Mouse (Mus musculus) monocyte, adult 5-6 weeks (primary cell): ENCODE results near the gene Dus1l. TPM values are rescaled to one million over a fixed set of nuclear protein-coding genes. Genes with fewer than 3 reads are reported as not detected.

Experiments
- ATAC-seq: fragments of 153-309, 156-312 bp; replicated peaks from 2 replicates; pipeline ENCODE4 v1.8.0; 2017; ENCODE audit warnings: mild to moderate bottlenecking; ENCODE audit not compliant: low TSS enrichment, insufficient number of reproducible peaks, severe bottlenecking, poor library complexity, low FRiP score
- total RNA-seq: library from RNA; stranded (forward); fragments of 200-1000, 200-491, 200-594 nt; gene quantifications from 3 replicates; pipeline ENCODE4 v1.2.3, GENCODE M21; 2017

Dus1l gene
- total RNA-seq, 1 experiment from 2014 or later: 31.8 TPM

GRCm38 (mm10) chr11:120744121-120744701 is 52.0 kb downstream of the Dus1l start:
- ATAC-seq: no peak

GRCm38 (mm10) chr11:120740981-120741380 is 55.2 kb downstream of the Dus1l start:
- no peak for ATAC-seq

Other genes starting within 250 kb of the Dus1l start
- gene Mcrip1, start 246.7 kb downstream of the Dus1l start, total RNA-seq: 13.8 to 21.9 TPM (median 16.9 TPM) in 3 replicates
- not detected in 3 replicates for gene Ppp1r27, start 245.3 kb downstream of the Dus1l start, total RNA-seq
- 331 to 434 TPM (median 349 TPM) in 3 replicates for gene P4hb, start 223.2 kb downstream of the Dus1l start, total RNA-seq
- 163 to 262 TPM (median 173 TPM) in 3 replicates for gene Arhgdia, start 214.8 kb downstream of the Dus1l start, total RNA-seq
- gene Alyref, start 198.0 kb downstream of the Dus1l start, total RNA-seq: 78.4 to 113 TPM (median 112 TPM) in 3 replicates
- 18.5 to 31.2 TPM (median 26.5 TPM) in 3 replicates for gene Anapc11, start 198.0 kb downstream of the Dus1l start, total RNA-seq
- not detected in 3 replicates for gene Npb, start 187.9 kb downstream of the Dus1l start, total RNA-seq
- 26.9 to 43.7 TPM (median 32.9 TPM) in 3 replicates for gene Pcyt2, start 178.5 kb downstream of the Dus1l start, total RNA-seq
- gene Sirt7, start 171.2 kb downstream of the Dus1l start, total RNA-seq: 131 to 192 TPM (median 132 TPM) in 3 replicates
- 28.8 to 34.0 TPM (median 33.8 TPM) in 3 replicates for gene Mafg, start 162.8 kb downstream of the Dus1l start, total RNA-seq
- 0.57 to 0.58 TPM in 2 of 3 replicates, not detected in the other for gene Pycr1, start 152.6 kb downstream of the Dus1l start, total RNA-seq
- gene Myadml2, start 148.2 kb downstream of the Dus1l start, total RNA-seq: not detected in 3 replicates
- not detected in 3 replicates for gene Notum, start 135.2 kb downstream of the Dus1l start, total RNA-seq
- 32.3 to 55.6 TPM (median 50.2 TPM) in 3 replicates for gene Aspscr1, start 123.4 kb downstream of the Dus1l start, total RNA-seq
- gene Cenpx, start 82.7 kb downstream of the Dus1l start, total RNA-seq: 27.0 to 58.3 TPM (median 41.9 TPM) in 3 replicates
- gene Lrrc45, start 82.5 kb downstream of the Dus1l start, total RNA-seq: 39.7 to 45.3 TPM (median 41.0 TPM) in 3 replicates
- gene Rac3, start 74.9 kb downstream of the Dus1l start, total RNA-seq: 7.1 to 9.7 TPM in 2 of 3 replicates, not detected in the other
- 14.8 to 32.2 TPM (median 23.8 TPM) in 3 replicates for gene Dcxr, start 69.1 kb downstream of the Dus1l start, total RNA-seq
- gene Cbr2, start 64.3 kb downstream of the Dus1l start, total RNA-seq: 2.0 TPM in 1 of 3 replicates, not detected in the others
- 2.3 to 66.8 TPM (median 12.5 TPM) in 3 replicates for gene Hmga1b, start 33.6 kb downstream of the Dus1l start, total RNA-seq
- gene Rfng, start 12.2 kb downstream of the Dus1l start, total RNA-seq: 1.0 to 3.9 TPM (median 1.2 TPM) in 3 replicates
- gene Gps1, start 12.1 kb downstream of the Dus1l start, total RNA-seq: 55.0 to 59.6 TPM (median 55.7 TPM) in 3 replicates
- 13.2 to 26.4 TPM (median 13.5 TPM) in 3 replicates for gene Fasn, start 28.1 kb upstream of the Dus1l start, total RNA-seq
- 0.39 to 0.57 TPM in 2 of 3 replicates, not detected in the other for gene Ccdc57, start 136.5 kb upstream of the Dus1l start, total RNA-seq
- 74.0 to 101 TPM (median 95.1 TPM) in 3 replicates for gene Slc16a3, start 152.1 kb upstream of the Dus1l start, total RNA-seq
- 139 to 159 TPM (median 146 TPM) in 3 replicates for gene Csnk1d, start 194.9 kb upstream of the Dus1l start, total RNA-seq
- 21.2 to 56.5 TPM (median 31.1 TPM) in 3 replicates for gene Cd7, start 243.0 kb upstream of the Dus1l start, total RNA-seq